Mouse (Mus musculus) duodenum, adult 2 months (tissue): ENCODE results near the gene Ceacam12. TPM values are rescaled to one million over a fixed set of nuclear protein-coding genes. Genes with fewer than 3 reads are reported as not detected.

Source experiments
- polyA plus RNA-seq: library from polyadenylated mRNA; depleted of rRNA; stranded (reverse); fragments of >200 nt; gene quantifications from 2 replicates; pipeline ENCODE4 v1.2.3, GENCODE M21; 2012; ENCODE audit warnings: low replicate concordance; rRNA removed

The Ceacam12 gene
- not detected in 2 replicates for polyA plus RNA-seq

DNA sequence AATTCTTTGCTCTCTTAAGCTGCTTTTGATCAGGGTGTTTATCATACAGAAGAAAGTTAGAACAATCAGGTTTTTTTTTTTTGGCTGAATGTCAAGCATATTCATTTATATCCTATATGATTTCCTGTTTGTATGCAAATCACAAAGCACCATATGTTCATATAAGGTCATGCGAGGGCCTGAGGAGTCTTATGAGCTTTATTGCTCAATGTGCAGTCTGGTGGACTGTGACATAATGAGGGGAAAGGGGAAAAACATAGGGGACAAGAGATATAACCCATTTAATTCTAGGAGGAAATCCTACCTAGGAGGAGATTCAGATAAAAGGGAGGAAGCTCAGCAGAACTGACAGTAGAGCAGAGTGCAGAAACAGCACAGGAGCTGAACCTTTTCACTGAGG is at the start of gene Ceacam12:
Gene Ceacam12 (plus strand): TSS at position 301 of the 400 bp plus-strand sequence.

Other genes with a start within 250 kb of the Ceacam12 start
- not detected in 2 replicates for gene Gm5155, start 194.2 kb upstream of the Ceacam12 start, polyA plus RNA-seq
- not detected in 2 replicates for gene Ceacam11, start 93.8 kb upstream of the Ceacam12 start, polyA plus RNA-seq
- gene Ceacam13, start 56.0 kb upstream of the Ceacam12 start, polyA plus RNA-seq = not detected in 2 replicates
- not detected in 2 replicates for gene Igfl3, start 110.6 kb downstream of the Ceacam12 start, polyA plus RNA-seq
- not detected in 2 replicates for gene Mill1, start 179.4 kb downstream of the Ceacam12 start, polyA plus RNA-seq